Mouse (Mus musculus) testis, adult 2 months (tissue): Measurements from ENCODE around the gene Upp2.

Experiments
- CTCF ChIP-seq: fragments of 200-500 bp; IDR thresholded peaks from 2 replicates; pipeline ENCODE4 v1.5.1; 2012; ENCODE audit warnings: low read depth, mild to moderate bottlenecking, inconsistent platforms, low read length, moderate library complexity; ENCODE audit not compliant: control insufficient read depth, insufficient read depth, insufficient replicate concordance
- POLR2A ChIP-seq: fragments of 200-500 bp; IDR thresholded peaks from 2 replicates; pipeline ENCODE4 v1.6.1; 2012; ENCODE audit warnings: low read depth, mild to moderate bottlenecking, inconsistent platforms, low read length, moderate library complexity; ENCODE audit not compliant: control insufficient read depth

DNA sequence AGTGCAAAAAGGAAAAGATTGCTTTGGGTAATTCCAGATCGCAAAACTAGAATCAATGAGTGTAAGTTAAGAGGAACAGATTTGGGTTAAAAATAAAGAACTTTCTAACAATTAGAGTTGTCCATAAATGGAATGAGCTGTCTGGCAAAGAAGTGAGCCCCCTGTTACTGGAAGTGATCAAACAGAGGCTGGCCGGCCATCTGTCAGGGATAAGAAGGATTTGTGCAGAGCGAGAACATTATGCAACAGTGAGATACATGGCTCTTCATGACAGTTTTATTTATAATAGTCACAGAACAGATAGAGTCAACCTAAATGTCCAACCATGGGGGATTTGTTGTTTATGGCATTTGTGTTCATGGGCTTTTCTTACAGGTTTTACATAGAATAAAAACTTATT is 46.6 kb downstream of the Upp2 start:
- TF ChIP-seq CTCF = no peak
- TF ChIP-seq POLR2A = no peak
